Mouse (Mus musculus) cerebellum, adult 11-12 months (tissue): ENCODE data around the gene Shank1.

ENCODE experiments used
- DNase-seq: peaks from one replicate; pipeline ENCODE4 v3.0.0; 2022

Shank1 gene

GRCm38 (mm10) chr7:44375207-44375606 lies 65.2 kb downstream of the Shank1 start:
- DNase-seq: no peak

DNA sequence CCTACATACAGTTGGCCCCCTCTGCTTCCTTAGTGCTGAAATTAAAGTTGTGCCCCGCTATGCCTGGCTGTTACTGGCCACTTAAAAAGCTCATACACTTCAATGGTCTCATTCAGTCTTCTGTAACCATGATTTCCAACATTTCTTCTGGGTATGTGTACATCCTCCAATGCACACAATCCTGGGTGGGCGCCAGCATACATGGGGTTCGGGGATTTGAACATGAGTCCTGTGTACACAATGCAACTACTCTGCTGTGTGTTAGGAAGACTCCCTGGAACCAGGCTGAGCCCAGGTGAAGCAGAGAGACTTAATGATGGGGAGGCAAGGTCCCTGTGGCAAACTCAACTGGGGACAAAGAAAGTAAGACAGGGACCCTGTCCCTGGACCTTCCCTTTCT lies 65.7 kb downstream of the Shank1 start:
- DNase-seq: peak; percentile 58

GRCm38 (mm10) chr7:44378290-44378689 lies 68.2 kb downstream of the Shank1 start:
- DNase-seq: peak; percentile 54

DNA sequence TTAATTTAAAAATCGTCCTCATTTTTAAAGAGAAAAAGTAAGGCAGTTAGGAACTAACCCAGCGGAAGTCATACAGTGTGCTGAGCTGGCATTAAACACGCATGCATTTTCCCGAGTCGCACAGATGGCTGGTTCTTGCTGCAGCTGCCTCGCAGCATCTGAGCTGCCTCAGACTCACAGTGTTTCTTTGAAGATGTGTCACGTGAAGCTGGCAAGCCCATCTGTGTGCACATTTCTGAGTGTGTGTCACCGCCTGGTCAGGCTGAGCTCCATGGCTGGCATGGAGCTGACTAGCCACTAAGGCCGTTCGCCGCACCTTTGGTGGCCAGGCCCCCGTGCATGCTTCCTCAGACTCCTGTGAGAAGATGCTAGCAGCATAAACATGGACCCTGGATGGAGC lies 72.5 kb downstream of the Shank1 start:
- DNase-seq: no peak

DNA sequence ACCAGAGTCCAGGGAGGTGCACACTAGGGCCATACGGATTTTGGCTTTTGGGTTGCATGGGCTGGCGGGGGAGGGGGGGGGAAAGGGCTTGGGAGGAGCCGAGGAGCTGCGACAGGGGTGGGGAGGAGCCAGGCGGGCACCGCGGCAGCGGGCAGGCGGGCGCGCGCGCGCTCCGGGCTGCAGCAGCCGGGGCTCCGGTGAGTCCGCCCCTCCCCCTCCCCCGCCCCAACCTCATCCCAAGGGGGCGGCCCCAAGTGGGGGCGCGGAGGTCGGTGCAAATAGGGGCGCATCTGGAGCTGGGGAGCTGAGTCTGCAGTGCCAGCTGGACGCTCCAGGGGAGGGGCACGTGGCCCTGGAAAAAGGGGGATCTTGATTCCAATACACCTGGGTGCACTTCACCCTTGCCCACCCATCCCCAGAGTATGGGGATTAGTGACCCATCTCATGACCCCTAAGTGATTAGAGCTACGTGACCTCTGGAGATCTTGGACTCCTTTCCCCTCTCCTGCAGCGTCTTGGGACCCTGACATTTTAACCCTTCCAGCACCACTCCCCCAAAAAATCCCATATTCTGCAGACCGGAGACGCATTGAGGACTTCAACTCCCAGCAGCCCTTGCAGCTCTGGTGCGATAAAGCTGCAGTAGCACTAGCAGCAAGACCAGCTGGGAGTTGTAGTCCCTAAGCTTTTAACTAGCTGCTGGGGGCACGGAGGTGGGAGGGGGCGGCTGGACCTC lies 74.1 kb downstream of the Shank1 start, which contains the start of gene Syt3:
Gene Syt3 (plus strand): TSS at position 123 of the 736 bp plus-strand sequence.
- peak; percentile 89 for DNase-seq

DNA sequence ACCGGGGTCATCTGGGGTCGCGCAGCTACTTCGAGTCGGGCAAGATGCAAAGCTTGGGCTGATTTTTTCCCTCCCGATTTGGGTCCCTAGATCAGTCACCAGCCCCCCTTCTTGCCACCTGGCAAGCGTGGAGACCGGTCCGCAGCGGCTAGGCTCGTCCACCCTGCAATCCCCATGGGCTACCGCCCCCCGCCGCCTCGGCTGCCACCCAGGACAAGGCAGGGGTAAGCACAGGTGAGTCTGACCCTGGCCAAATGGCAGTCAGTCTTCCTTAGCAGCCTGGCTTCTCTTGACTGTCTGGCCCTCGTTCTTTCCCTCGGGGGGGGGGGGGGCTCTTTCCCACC lies 74.6 kb downstream of the Shank1 start:
- no peak for DNase-seq

GRCm38 (mm10) chr7:44385720-44386119 lies 75.7 kb downstream of the Shank1 start, which contains the start of gene 1700008O03Rik:
Gene 1700008O03Rik (minus strand): TSS chr7:44385820.
- peak; percentile 57 for DNase-seq

- peak; percentile 96 for DNase-seq
These were observed 81.8 kb downstream of the Shank1 start for GRCm38 (mm10) chr7:44391831-44392230.

DNA sequence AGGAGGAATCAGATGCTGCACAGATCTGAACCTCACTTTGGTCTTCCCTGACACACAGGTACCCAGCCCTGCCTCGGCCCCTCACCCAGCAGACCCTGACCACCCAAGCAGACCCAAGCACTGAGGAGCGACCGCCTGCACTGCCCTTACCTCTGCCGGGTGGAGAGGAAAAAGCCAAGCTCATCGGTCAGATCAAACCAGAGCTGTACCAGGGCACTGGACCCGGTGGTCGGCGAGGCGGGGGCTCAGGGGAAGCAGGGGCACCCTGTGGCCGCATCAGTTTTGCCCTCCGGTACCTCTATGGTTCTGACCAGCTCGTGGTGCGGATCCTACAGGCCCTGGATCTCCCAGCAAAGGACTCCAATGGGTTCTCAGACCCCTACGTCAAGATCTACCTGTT lies 82.3 kb downstream of the Shank1 start:
- no peak for DNase-seq

GRCm38 (mm10) chr7:44393284-44393683 lies 83.2 kb downstream of the Shank1 start:
- DNase-seq: peak; percentile 55

DNA sequence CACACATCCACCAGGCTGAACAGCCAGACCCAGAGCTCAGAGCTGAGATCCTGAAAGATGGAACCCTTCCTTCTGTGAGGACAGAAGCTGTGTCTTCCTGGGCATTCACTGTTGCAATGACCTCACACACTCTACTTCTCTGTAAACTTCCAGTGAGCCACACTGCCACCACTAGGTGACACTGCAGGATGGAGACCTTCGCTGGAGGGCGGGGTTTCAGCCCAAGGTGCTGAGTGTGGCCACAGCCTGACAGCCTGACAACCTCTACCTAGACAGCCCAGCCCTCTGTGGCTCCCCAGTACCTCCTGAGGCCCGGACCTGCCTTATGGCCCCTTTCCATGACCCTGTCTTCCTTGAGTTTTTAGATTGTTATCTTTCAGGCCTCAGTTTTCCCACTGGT lies 88.5 kb downstream of the Shank1 start:
- DNase-seq: peak; percentile 77

DNA sequence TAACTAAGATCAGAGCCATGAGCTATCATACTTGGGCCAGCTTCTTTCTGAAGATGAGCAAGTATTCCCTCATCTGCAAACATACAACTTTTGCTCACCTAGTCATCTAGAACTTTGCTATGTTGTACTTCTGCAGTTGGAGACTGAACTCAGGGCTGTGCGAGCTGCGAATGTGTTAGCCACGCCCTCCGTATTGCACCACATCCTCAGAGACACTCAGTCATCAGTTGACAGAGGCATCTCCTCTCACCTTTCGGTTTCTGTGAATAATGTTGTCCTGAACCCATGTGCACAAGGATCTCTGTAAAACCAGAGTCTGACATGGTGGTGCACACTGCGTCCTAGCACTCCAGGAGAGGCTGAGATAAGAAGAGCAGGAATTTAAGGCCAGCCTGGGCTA lies 91.6 kb downstream of the Shank1 start:
- DNase-seq: no peak

DNA sequence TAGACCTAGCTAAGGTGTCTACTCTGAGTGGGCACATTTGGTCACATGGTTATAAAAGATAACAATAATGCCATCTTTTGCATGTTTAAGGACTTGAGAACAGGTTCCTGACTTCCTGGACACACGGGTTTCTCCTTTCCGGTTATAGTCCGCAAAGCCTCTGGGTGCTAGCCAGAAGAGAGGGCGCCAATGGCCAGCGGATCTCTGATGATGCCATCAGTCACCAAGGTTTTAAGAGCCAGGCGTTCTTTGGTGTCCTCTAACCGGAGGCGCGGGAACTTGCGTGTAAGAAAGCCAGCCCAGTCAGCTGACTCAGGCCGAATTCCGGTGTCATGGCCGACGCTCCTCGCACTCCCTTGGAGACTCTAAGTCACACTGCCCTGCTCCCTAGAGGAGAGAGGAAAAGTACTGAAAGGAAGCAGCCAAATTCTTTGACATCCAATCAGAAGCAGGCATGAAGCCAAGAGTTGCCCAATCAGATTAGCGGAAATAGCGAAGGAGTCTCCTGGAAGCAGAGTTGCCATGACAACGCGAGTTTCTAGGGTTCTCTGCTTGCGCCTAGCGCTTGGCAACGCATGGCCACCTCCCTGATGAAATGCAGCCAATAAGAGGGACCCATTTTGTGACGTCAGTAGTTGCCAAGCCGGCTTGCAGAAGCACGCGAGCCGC lies 95.4 kb downstream of the Shank1 start:
- peak; percentile 98 for DNase-seq

GRCm38 (mm10) chr7:44406015-44406355 lies 95.9 kb downstream of the Shank1 start:
- no peak for DNase-seq
